Mouse (Mus musculus) WW6 (cell line): ENCODE measurements at regions not wholly inside any gene's neighbourhood (a gene's known extent, or its start where the extent isn't known, plus 50 kb on each side); places are given as distances from the start of the nearest gene placed in this dataset.

ENCODE experiments used
- DNase-seq: peaks from one replicate; pipeline ENCODE4 v3.0.0-alpha.2; 2013; ENCODE audit warnings: low read depth, low spot score

DNA sequence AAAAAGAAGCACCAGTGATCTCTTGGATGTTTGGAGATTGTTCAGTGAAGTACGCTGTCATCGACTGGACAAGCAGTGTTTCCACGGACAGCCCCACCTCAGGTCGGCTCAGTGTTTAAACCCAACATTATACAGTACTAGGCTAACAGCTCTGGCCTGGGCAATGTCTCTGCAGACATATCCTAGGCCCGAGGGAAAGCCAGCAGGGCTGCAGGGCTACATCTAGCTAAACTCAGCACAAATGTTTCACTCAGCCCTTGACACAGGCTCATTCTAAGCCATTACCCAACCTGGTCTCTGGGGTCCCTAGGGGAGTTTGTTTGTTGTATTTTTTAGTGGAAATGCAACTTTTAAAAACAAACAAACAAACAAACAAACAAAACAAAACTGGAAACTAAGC, 52.1 kb upstream of the Anapc15-ps start:
- DNase-seq, result no peak
